Mouse (Mus musculus): ENCODE measurements around the gene Erp44.

Erp44 gene

GRCm38 (mm10) chr4:48279498-48280134 lies at the start of gene Erp44, which contains the start of gene Invs:
TSS of gene Erp44 (minus strand) at chr4:48279558.
TSS of gene Invs (plus strand) at chr4:48279760.
- DNase-seq (ENCODE audit: low spot score in 2 of 2), result peak; percentile 90 to 93

DNA sequence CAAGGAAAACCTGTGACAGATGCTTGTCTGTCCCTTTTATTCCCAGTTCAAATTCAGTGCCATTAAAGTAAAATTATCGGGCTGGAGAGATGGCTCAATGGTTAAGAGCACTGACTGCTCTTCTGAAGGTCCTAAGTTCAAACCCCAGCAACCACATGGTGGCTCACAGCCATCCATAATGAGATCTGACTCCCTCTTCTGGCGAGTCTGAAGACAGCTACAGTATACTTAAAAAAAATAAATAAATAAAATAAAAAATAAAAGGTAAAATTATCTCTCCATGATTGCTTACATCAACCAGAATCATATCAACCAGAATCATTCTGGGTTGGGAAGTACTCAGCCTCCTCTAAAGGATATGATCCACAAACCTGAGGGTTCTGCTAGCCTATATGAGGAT lies 48.7 kb upstream of the Erp44 start:
- DNase-seq (ENCODE audit: low spot score in 2 of 2), result no peak

DNA sequence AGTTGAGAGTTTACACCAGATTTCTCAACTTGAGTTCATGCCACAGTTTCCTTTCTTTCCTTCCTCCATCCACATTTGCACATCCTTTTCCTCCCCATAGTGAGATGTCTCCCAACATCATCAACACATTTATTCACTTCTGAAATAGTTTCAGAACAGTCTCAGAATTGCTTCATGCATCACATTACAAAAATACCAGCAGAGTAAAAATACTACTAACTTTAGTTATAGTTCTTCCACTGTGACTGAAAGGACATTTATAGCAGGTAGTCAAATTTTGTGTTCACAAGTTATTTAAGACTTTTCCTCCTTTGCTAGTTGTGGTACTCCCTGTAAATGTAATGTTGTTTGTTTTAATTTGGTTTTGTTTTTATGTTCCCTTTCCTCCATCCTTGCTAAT lies 47.8 kb upstream of the Erp44 start:
- DNase-seq (ENCODE audit: low spot score in 2 of 2), result no peak

- DNase-seq (ENCODE audit: low spot score in 2 of 2), result no peak
Observed at GRCm38 (mm10) chr4:48322095-48322494, 42.7 kb upstream of the Erp44 start.

- DNase-seq (ENCODE audit: low spot score in 2 of 2), result no peak
Observed at GRCm38 (mm10) chr4:48321276-48321675, 41.9 kb upstream of the Erp44 start.

- no peak for DNase-seq (ENCODE audit: low spot score in 2 of 2)
Observed at GRCm38 (mm10) chr4:48316036-48316435, 36.7 kb upstream of the Erp44 start.

GRCm38 (mm10) chr4:48314814-48315213 lies 35.5 kb upstream of the Erp44 start:
- no peak for DNase-seq (ENCODE audit: low spot score in 2 of 2)

- DNase-seq (ENCODE audit: low spot score in 2 of 2), result no peak
Observed at GRCm38 (mm10) chr4:48287086-48287757, 7.9 kb upstream of the Erp44 start.

- DNase-seq (ENCODE audit: low spot score in 2 of 2), result no peak
Observed at GRCm38 (mm10) chr4:48281121-48281520, 1.8 kb upstream of the Erp44 start.

GRCm38 (mm10) chr4:48278757-48279497 lies 431 bp downstream of the Erp44 start:
- no peak for DNase-seq (ENCODE audit: low spot score in 2 of 2)

GRCm38 (mm10) chr4:48277011-48277410 lies 2.3 kb downstream of the Erp44 start:
- DNase-seq (ENCODE audit: low spot score in 2 of 2), result no peak

GRCm38 (mm10) chr4:48275736-48276135 lies 3.6 kb downstream of the Erp44 start:
- DNase-seq (ENCODE audit: low spot score in 2 of 2), result no peak

DNA sequence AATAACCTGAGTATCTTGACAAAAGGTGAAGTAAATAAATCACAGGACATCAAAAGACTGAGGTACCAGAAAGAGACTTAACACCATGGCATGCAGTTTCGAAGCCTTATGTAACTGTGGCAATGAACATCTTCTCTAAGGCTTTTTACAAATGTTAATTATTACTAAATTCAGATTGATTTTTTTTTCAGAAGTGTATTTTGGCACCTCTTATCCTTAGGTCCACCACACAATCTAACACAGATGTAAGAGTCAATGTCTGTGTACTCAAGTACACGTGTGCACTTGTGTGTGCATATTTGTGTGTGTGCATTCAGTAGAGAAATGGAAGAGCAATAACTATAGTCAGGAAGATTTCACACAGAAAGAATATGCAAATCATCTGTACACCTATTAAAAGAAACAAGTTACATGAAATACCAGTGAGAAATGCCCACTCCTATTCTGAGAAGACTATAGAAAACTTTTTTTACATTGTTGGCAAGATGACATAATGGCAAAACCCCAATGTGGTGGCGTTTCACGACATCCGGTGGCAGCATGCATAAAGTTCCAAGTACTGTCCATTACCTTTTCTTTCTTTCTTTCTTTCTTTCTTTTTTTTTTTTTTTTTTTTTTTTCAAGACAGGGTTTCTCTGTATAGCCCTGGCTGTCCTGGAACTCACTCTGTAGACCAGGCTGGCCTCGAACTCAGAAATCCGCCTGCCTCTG lies 6.1 kb downstream of the Erp44 start:
- DNase-seq (ENCODE audit: low spot score in 2 of 2), result no peak

DNA sequence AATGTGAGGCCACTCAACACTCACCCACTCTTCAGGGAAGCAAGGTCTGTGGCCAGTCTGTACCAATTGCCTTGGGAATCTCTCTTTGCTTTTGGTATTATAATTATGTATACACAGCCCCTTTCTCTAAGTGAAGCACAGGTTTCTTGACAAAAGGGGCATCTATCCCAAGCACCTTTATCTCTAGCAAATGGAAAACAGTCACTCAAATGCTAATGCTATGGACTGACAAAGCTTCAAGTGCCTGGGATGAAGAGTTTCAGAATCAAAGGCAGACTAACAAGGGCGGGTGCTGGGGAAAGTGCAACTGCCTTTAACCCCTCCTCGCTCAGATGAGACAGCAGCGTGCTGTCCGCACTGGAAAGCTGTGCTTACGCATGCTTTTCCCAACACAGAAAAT lies 7.5 kb downstream of the Erp44 start:
- no peak for DNase-seq (ENCODE audit: low spot score in 2 of 2)

GRCm38 (mm10) chr4:48270532-48270931 lies 8.8 kb downstream of the Erp44 start:
- DNase-seq (ENCODE audit: low spot score in 2 of 2), result no peak

GRCm38 (mm10) chr4:48268127-48268526 lies 11.2 kb downstream of the Erp44 start:
- DNase-seq (ENCODE audit: low spot score in 2 of 2), result no peak

DNA sequence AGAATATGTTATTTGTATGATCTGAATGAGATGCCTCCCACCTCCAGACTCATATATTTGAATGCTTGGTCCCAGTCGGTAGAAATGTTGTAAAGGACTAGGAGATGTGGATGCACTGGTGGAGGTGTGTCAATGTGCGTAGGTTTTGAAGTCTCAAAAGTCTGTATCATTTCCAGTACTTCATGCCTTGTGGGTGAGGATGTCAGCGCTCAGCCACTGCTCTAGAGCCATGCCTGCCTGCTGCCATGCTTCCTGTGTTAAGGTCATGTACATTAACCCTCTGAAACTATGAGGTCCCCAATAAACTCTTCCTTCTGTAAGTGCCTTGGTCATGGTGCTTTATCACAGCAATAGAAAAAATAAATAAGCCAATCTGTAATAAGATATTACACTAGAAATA lies 11.7 kb downstream of the Erp44 start:
- no peak for DNase-seq (ENCODE audit: low spot score in 2 of 2)

DNA sequence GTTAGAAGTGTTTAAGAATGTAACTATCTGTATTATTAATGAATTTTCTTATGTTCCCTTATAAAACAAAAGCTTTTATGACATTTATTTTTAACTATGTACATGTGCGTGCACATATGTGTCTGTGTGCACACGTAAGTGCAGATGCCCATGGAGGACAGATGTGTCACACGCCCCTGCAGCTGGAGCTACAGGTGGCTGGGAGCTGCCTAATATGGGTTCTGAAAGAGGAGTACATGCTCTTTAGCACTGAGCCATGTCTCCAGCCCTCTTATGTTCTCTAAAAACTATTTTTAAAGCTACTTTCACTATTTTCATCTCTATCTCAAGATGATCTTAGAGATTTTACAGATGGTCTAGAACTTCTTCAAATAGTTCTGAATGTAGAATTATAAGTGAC lies 21.3 kb downstream of the Erp44 start:
- no peak for DNase-seq (ENCODE audit: low spot score in 2 of 2)

GRCm38 (mm10) chr4:48253266-48253665 lies 26.1 kb downstream of the Erp44 start:
- no peak for DNase-seq (ENCODE audit: low spot score in 2 of 2)

DNA sequence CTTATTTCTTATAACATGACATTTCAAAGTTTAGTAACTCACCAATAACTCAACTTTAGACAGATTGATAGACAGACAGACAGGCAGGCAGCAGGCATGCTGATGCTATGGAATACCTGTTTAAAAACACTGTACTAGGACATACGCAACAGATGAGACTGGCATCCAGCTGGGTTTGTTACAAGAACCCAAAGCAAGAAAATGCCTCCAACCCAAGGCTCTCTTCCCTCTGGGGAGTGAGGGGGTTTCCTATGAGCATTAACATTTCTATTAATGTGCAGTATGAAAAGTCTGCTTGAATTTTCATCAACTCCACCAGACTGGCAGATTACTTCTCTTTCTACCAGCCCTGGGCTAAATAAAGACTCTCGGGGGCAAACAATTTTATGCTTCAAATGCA lies 35.1 kb downstream of the Erp44 start:
- DNase-seq (ENCODE audit: low spot score in 2 of 2), result no peak

- no peak for DNase-seq (ENCODE audit: low spot score in 2 of 2)
Observed at GRCm38 (mm10) chr4:48243737-48244136, 35.6 kb downstream of the Erp44 start.

DNA sequence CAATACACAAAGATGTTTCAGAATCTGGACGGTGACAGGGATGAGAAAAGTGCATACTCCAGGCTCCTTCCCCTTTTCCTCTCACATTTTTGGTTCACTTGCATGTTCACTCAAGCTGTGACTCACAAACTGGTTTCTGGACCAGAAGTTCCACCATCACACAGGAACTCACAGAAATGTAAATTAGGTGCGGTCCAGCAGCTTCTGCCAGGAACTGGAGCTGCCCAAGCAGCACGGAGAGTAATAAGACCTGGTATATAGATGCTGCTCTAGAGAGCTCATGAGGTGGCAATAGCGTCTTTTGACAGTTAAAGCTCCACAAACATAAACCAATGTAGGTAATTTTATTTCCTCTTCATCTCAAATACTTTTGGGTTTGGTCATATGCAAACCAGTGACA lies 36.9 kb downstream of the Erp44 start:
- DNase-seq (ENCODE audit: low spot score in 2 of 2), result peak in 1 of 2 experiments; percentile 24
